Mouse (Mus musculus): ENCODE data around the gene Egfem1. TPM values are rescaled to one million over a fixed set of nuclear protein-coding genes. Genes with fewer than 3 reads are reported as not detected.

Gene Egfem1
- total RNA-seq, 2 experiments from 2014 or later, result 0.34 to 0.82 TPM

DNA sequence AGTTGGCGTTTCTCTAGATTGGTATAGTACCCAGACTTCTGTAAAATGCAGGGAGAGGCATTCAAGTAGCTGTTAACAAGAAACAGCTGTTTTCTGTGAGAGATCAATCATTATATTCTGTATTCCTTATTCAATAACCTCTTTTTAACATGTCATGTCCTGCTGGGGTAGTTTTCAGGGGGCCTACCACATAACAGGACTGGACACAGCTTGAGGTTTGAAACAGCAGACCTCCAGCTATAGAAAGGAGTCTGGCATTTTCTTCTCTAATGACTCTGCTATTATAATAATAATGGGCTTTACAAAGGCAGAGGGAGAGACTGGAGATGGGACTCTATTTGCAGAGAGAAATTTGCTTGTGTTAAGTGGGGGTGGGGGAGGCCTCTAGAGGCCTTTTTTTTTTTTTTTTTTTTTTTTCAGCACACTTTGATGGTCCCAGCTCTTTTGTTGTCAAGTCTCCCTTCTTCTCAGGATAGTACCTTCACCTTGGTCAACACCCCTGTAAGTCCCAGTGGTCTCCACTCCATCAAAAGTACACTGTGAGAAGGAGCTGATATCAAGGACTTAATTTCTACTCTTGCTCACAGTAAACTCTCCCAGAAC, 459.8 kb downstream of the Egfem1 start:
- no peak for DNase-seq
- intact Hi-C loops (cut with DNase I), result no loop called here

GRCm38 (mm10) chr3:29544056-29544455, 462.2 kb downstream of the Egfem1 start:
- intact Hi-C loops (cut with DNase I), result no loop called here
- no peak for DNase-seq

DNA sequence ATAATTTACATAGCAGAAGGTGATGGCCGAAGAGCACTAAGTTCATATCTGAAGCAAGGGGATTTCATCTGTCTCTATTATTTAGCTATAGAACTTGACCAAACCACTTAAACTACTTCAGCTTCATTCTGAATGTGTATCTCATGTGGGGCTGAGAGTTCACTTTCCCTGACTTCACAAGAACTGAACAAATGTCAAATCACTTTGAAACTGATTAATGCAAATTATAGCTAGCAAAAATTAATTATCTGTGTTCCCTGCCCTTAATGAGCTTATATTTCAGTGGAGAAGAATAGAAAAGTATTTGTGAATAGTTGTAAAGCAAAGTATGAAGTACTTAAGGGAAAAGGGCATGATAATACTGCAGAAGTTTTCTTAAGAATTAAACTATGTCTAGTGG, 481.3 kb downstream of the Egfem1 start:
- intact Hi-C loops (cut with DNase I), result no loop called here
- DNase-seq, result no peak

- no peak for DNase-seq
- intact Hi-C loops (cut with DNase I), result no loop called here
Observed at GRCm38 (mm10) chr3:29578055-29578860, 496.4 kb downstream of the Egfem1 start.

GRCm38 (mm10) chr3:29582749-29583148, 500.9 kb downstream of the Egfem1 start:
- intact Hi-C loops (cut with DNase I), result no loop called here
- no peak for DNase-seq

DNA sequence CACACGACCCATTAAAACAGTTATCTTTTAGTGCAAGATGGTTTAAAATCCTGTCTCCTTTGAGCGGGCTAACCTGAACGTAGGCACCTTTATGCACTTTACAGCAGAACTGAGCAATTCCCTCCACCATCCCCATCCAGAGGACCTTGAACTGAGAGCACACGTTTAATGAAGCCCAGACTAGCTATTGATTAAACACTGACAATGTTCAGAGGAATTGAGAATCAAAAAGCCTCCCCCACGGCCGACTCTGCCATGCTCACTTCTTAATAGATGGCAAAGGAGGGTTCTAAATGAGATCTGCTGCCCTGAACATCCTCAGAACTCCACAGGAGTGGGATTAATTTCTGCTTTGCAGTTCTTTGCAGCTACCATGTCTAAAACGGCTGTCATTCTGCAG, 520.3 kb downstream of the Egfem1 start:
- DNase-seq, result no peak

GRCm38 (mm10) chr3:29608713-29609112, 526.9 kb downstream of the Egfem1 start:
- DNase-seq, result no peak
- intact Hi-C loops (cut with DNase I), result no loop called here

More for the DNA sequence above, 520.3 kb downstream of the Egfem1 start:
- intact Hi-C loops (cut with DNase I), result no loop called here

DNA sequence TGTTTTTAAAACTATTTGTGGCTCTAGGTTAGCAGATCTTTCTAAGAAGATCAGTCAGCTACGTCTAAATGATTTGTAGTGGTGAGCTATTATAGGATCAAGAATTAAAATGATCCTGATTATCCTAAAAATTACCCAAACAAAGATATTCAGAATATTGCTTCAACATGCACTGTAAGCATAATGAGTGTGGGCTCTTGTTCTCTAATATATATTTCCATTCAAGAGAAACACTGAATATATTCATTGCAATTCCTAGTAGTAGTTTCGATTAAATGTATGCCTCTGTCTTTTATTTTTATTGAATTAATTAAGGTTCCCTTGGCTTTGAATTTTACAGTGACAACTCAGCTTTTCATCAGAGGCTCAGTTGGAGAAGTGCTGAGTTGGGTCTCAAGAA, 527.4 kb downstream of the Egfem1 start:
- intact Hi-C loops (cut with DNase I), result no loop called here

DNA sequence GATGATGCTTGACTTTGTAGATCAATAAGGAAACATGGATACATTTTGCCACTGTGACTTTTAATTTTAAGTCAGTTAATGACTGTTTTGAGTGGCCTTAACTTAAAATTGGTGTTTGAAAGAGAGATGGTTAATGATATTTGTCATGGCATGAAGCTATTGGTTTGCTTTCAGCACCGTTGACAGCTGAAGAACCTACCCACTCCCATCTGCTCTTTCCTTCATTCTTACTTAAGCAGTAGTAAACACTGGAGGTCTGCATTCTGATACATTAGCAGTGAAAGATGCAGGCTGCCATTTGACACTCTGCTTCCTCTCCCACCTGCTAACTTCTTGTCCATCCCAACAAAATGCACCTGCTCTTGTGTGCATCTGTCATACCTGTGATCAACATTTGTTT, 537.8 kb downstream of the Egfem1 start:
- intact Hi-C loops (cut with DNase I), result no loop called here

More for the DNA sequence above, 527.4 kb downstream of the Egfem1 start:
- DNase-seq, result no peak

GRCm38 (mm10) chr3:29639819-29640218, 558.0 kb downstream of the Egfem1 start:
- intact Hi-C loops (cut with DNase I), result no loop called here
- no peak for DNase-seq

More for the DNA sequence above, 537.8 kb downstream of the Egfem1 start:
- no peak for DNase-seq

DNA sequence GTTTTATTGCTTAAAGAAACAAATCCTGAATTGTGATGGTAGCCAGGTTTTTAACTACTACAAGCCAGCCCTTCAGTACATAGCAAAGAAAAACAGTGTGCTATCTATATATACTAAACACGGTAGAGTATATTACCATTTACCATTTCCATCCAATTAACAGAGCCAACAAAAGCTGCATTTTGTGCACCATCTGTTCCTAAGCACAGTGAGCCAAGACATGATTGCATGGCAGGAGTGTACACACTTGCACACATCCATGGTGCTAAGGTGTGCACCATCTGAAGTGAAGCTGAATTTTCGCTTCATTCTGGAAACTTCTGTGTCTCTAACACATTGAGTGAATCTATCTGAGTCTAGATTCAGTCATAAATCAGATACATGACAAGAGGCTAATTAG, 585.0 kb downstream of the Egfem1 start:
- DNase-seq, result no peak
- intact Hi-C loops (cut with DNase I), result no loop called here

DNA sequence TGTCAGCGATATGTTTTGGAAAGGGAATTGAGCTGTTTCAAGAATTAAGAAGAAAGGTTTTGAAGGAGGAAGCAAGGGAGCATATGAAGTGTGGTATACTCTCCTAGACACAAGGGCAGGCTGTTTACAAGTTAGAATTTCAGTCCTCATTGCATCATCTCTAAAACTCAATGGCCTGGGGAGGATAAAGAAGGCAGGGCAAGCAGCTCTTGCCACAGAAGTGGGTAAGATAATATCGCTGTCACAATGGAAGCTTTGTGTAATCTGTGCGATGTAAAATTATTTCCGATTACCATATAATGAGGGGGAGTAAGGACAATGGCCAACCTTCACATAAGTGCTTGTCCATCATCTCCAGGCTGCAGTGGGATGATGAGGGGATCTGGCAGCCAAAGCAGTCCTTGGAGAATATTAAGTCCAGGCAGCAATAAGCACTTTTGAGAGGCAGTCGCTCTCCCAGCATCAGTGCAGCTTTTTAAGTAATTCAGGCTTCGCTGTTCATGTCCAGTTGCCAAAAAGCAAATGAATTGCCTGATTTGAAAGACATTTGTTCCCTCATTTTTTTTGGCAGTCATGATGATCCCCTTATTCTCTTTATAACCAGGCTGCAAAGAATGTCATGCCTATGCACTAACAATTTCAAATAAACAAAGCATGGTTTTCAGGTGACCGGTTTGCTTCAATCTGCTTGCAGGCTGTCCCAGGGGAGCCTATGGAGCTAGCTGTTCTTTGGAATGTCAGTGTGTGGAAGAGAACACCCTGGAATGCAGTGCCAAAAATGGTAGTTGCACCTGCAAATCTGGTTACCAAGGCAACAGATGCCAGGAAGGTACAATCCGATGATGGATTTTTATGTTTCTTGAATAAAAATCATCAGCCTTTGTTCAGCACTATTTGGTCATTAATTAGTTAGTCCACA, 607.8 kb downstream of the Egfem1 start:
- no peak for DNase-seq
- intact Hi-C loops (cut with DNase I), result no loop called here

DNA sequence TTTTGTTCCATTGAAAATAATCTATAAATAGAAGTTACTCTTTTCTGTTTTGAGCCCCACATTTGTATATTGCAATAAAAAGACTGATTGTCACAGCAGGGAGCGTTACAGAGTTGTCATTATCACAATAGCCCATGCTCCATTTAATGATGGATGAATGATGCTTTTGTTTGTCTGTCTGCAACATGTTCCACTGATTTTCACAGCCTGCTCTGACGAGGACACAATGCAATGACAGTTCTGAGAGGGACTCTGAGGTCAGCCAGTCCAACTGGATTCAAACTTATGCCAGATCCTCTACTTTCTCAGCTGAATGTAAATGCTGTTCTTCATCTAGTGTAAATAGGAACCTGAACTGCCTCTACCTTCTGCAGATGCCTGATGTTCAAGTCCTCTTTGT, 619.3 kb downstream of the Egfem1 start:
- no peak for DNase-seq
- intact Hi-C loops (cut with DNase I), result no loop called here

- intact Hi-C loops (cut with DNase I), result no loop called here
- no peak for DNase-seq
Observed at GRCm38 (mm10) chr3:29706816-29707215, 625.0 kb downstream of the Egfem1 start.

DNA sequence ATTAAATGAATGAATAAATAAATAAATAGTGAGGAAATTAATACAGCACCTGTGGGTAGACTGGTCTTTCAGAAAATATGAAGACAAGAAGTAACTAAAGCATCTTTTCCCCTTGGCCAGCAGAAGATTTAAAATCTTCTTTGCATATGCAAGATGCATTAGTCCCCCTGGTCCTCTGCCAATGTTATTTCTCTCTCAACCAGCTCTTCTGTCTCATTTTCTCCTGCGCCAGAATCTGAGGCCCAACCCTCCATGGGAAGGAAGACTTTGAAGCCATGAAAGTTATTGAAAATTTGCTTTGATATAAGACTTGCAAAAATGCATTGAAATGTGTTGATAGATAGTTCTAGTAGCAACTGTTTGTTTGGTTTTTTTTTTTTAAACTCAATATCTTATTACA, 625.6 kb downstream of the Egfem1 start:
- no peak for DNase-seq
- intact Hi-C loops (cut with DNase I), result no loop called here

GRCm38 (mm10) chr3:29726376-29726967, 644.6 kb downstream of the Egfem1 start:
- intact Hi-C loops (cut with DNase I), result loop anchor here (2.0 kb wide), 3 partner anchors 14 to 690 kb away; no protein-coding TSS in a partner anchor
- DNase-seq, result peak; percentile 12 to 26

GRCm38 (mm10) chr3:29730062-29730760, 648.4 kb downstream of the Egfem1 start:
- intact Hi-C loops (cut with DNase I), result loop anchor here (5.0 to 10.0 kb wide), 2 partner anchors 785 to 832 kb away; no protein-coding TSS in a partner anchor
- DNase-seq, result peak; percentile 19 to 41

DNA sequence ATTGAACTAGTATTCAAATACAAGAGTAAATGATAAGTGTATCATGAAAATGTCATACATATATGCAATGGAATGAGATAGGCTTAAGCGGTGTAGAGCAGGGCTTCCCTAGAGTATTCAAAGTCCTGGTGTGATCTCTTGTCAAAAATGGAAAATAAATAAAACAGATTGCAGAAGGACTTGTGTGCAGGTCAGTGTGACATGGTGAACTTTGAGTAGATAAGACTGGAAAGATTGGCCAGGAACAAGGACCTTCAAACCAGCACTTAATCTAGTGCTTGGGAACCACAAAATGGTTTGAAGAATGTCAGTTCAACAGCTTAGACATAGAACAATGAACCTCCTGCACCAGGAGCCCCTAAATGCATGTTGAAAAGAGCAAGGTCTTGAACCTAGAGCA, 649.7 kb downstream of the Egfem1 start:
- intact Hi-C loops (cut with DNase I), result loop anchor here (5.0 to 10.0 kb wide), 2 partner anchors 783 to 831 kb away; no protein-coding TSS in a partner anchor
- no peak for DNase-seq

- intact Hi-C loops (cut with DNase I), result loop anchor here (5.0 to 10.0 kb wide), 2 partner anchors 782 to 830 kb away; no protein-coding TSS in a partner anchor
Observed at GRCm38 (mm10) chr3:29732626-29733025, 650.8 kb downstream of the Egfem1 start.

DNA sequence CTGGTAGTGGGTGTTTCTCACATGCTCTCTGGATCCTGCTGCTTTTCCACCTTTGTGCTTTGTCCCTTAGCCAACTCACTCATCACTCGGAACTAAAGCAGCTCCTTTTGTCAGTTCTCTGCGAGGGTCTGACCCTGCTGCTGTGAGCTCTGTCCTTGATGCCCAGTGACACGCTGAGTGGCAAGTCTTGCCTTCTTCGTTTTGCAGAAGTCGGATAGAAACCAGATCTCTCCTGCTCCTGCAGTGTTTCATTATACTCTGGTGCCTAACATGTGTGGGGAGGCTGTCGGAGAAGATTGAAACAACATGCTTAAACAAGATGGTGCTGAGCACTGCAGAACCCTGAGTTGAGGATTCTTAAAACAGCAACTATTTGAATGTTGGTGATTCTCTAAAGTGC, 652.4 kb downstream of the Egfem1 start:
- intact Hi-C loops (cut with DNase I), result loop anchor here (5.0 to 10.0 kb wide), 2 partner anchors 781 to 828 kb away; no protein-coding TSS in a partner anchor
- no peak for DNase-seq

More at GRCm38 (mm10) chr3:29732626-29733025, 650.8 kb downstream of the Egfem1 start:
- no peak for DNase-seq

Measured in heart, postnatal 10 days (tissue).